Mouse (Mus musculus) midbrain, embryonic 10.5 days (tissue): ENCODE data around the gene Lurap1l. TPM values are rescaled to one million over a fixed set of nuclear protein-coding genes. Genes with fewer than 3 reads are reported as not detected.
"Not testable (repeated sequence)": the region's sequence is repeated elsewhere in the genome, so short reads cannot be mapped to it uniquely, and the experiment has no call there.

ENCODE experiments used
- DNase-seq: peaks from one replicate; pipeline ENCODE4 v3.0.0-alpha.2; 2017; ENCODE audit warnings: low spot score
- H3K27ac ChIP-seq: fragments of 300-500 bp; sonication (generic); replicated peaks from 2 replicates; pipeline ENCODE4 v1.5.1; 2016; ENCODE audit warnings: mild to moderate bottlenecking
- H3K27me3 ChIP-seq: fragments of 300-500 bp; sonication (generic); 2 replicates; pipeline ENCODE4 v1.6.1; 2016; ENCODE audit warnings: low read depth, mild to moderate bottlenecking; ENCODE audit not compliant: poor library complexity, severe bottlenecking
- H3K36me3 ChIP-seq: fragments of 300-500 bp; sonication (generic); 2 replicates; pipeline ENCODE4 v1.6.1; 2016; ENCODE audit warnings: mild to moderate bottlenecking, moderate library complexity
- H3K4me1 ChIP-seq: fragments of 300-500 bp; sonication (generic); 2 replicates; pipeline ENCODE4 v1.6.1; 2016
- H3K4me3 ChIP-seq: fragments of 300-500 bp; sonication (generic); 2 replicates; pipeline ENCODE4 v1.5.1; 2016; ENCODE audit warnings: mild to moderate bottlenecking, moderate library complexity
- H3K9me3 ChIP-seq: fragments of 300-500 bp; sonication (generic); replicated peaks from 2 replicates; pipeline ENCODE4 v1.6.1; 2016; ENCODE audit warnings: mild to moderate bottlenecking
- WGBS: fragments of 180-500 bp; shearing (Covaris S2); methylation state at CpG from one replicate; pipeline ENCODE4 v1.1.7; 2016; 5-methylcytosine and 5-hydroxymethylcytosine counted together
- polyA plus RNA-seq: library from polyadenylated mRNA; unstranded; fragments of >200 nt; fragmentation: Nextera tagmentation; extraction: Ambion mirVana; gene quantifications from 2 replicates; pipeline ENCODE4 v1.2.1, GENCODE M21; 2016

Lurap1l gene
- polyA plus RNA-seq, 1 experiment from 2014 or later = 2.4 TPM

DNA sequence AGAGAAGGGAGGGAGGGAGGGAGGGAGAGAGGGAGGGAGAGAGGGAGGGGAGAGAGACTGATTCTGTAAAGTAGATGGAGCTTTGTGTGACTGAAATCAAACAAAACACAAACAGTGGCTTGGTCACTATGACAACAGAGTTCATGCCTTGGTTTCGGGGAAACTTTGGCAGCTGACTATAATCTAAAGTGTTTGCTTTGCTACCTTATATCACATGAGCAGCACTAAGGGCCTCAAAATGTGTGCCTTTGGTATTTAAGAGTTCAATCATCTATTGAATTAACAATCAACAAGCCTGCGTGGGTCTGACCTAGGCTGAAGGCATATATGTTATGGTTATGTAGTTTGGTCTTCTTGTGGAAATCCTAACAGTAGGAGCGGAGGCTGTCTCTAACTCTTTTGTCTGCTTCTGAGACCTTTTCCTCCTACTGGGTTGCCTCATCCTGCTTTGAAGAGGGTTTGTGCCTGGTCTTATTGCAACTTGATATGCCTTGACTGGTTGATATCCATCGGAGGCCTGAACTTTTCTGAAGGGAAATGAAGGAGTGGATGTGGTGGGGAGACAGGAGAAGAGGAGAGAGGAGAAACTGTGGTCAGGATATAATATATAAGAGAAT lies 15.1 kb upstream of the Lurap1l start:
- H3K4me3 ChIP-seq = no peak overlapping the region
- 66% methylated on average over 4 of the region's 4 CpGs for WGBS
- no peaks in the 10 kb centered on the region for H3K9me3 ChIP-seq
- no peaks in the 10 kb centered on the region for H3K36me3 ChIP-seq
- DNase-seq = no peak
- no peaks in the 10 kb centered on the region for H3K27me3 ChIP-seq
- H3K27ac ChIP-seq = no peak overlapping the region
- H3K4me1 ChIP-seq = 0 out of 2 replicates have a peak, but pooled peaks cover 11% of the 10 kb centered on the region

DNA sequence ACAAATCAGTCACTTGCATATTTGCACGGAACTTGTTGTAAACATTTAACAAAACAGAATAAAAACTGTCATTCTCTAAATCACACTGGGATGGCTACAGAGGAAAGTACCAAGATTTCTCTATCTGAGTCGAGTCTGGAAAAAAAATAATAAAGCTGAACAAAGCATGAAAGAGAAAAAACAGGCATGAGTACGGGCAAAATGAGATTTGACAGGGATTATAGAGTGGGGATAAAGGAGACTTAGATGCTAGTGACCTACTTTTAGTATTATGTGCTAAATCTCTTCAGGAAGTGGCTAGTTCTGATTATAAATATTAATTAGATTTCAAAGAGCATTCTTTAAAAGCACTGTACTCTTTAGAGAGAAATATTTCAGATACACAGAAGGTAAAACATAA lies 3.7 kb upstream of the Lurap1l start:
- Histone ChIP-seq H3K4me3 (no peak overlapping the region), H3K4me1 (no peaks in the 10 kb centered on the region), H3K9me3 (peaks cover 3% of the 10 kb centered on the region; the same call in 1 of the 2 replicates), H3K27me3 (no peaks in the 10 kb centered on the region), H3K36me3 (no peaks in the 10 kb centered on the region), H3K27ac (no peak overlapping the region)
- no peak for DNase-seq
- WGBS = 71% methylated on average over 3 of the region's 3 CpGs

DNA sequence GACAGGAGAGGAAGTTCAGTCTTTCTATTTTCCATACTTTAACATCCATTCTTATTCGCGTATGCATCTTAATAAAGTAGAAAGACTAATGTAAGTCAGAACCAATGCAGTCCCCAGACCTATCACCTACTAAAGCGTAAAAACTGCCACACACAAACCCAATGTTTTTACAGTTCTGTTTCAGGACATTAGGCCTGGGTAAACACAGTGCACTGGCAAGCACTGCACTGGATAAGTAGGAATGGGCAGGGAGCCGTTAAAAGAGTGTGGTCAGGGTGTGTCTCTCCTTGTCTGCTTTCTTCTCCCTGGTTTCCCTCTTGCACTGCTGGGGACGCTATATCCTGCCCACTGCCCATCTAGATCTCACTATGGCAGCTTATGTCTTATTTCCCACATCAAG lies 2.5 kb upstream of the Lurap1l start:
- H3K4me3 ChIP-seq = no peak overlapping the region
- no peaks in the 10 kb centered on the region for H3K36me3 ChIP-seq
- no peak for DNase-seq
- WGBS = 83% methylated on average over 5 of the region's 5 CpGs
- H3K27ac ChIP-seq = no peak overlapping the region
- peaks cover 3% of the 10 kb centered on the region; the same call in 1 of the 2 replicates for H3K9me3 ChIP-seq
- H3K27me3 ChIP-seq = no peaks in the 10 kb centered on the region
- H3K4me1 ChIP-seq = peaks cover 7% of the 10 kb centered on the region; the same call in 1 of the 2 replicates

DNA sequence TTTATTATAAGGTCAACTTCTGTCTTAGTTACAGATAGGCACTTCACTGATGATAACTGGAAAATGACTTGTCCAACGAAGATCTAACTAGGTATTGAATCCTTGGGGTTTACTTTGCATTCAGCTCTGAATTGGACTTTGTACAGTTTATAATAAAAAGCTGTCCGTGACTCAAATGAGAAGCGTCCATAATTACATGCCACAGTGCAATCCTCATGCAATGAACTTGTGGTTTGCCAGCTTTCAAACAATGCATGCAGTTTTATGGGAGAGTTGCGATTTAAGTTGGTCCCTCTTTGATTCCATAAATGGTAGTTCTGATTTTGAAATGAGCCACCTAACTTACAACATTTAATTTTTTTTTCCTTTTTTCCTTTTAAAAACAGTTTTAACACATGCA lies 1.5 kb upstream of the Lurap1l start:
- Histone ChIP-seq H3K36me3 (no peaks in the 10 kb centered on the region), H3K4me3 (no peak overlapping the region), H3K27ac (no peak overlapping the region), H3K4me1 (peaks cover 7% of the 10 kb centered on the region; the same call in 1 of the 2 replicates), H3K9me3 (peaks cover 3% of the 10 kb centered on the region; the same call in 1 of the 2 replicates), H3K27me3 (no peaks in the 10 kb centered on the region)
- 90% methylated on average over 4 of the region's 4 CpGs for WGBS
- no peak for DNase-seq

DNA sequence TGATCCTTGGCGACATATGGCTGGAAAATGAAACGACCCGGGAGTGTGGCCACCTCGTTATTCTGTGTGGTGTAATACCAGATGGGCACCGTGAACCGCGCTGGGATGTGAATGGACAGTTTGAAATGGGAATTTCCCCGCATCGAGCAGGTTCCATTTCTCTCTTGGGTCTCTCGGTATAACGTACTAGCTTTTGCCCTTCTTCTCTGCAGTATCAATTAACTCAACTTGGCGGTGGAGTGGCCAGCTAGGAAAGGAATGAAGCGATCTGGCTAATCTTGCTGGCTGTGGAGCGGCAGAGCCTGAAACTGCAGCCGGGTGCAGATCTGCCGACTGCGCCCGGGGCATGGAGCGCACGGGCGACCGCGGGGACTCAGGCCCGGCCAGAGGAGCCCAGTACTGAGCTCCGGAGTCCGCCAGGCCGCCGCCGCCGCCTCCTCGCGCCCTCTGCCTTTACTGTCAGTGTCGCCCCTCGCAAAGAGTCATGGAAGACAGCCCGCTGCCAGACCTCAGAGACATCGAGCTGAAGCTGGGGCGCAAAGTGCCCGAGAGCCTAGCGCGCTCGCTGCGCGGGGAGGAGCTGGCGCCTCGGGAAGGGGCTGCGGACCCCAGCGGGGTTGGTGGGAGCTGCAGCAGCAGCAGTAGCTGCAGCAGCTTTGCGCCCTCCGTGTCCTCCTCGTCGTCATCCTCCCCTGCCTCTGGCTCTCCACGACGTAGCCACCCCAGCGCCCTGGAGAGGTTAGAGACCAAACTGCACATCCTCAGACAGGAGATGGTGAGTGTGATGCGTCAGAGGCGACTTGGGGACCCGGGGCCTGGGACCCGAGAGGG lies 640 bp downstream of the Lurap1l start:
- Histone ChIP-seq H3K9me3 (no peaks in the 10 kb centered on the region), H3K27ac (peak overlapping the region; percentile 91), H3K4me1 (peaks cover 7% of the 10 kb centered on the region; the same call in 1 of the 2 replicates), H3K27me3 (no peaks in the 10 kb centered on the region), H3K36me3 (no peaks in the 10 kb centered on the region), H3K4me3 (peak overlapping the region; percentile 77)
- DNase-seq = peak; percentile 79
- WGBS = under 1% methylated on average over 54 of the region's 58 CpGs

DNA sequence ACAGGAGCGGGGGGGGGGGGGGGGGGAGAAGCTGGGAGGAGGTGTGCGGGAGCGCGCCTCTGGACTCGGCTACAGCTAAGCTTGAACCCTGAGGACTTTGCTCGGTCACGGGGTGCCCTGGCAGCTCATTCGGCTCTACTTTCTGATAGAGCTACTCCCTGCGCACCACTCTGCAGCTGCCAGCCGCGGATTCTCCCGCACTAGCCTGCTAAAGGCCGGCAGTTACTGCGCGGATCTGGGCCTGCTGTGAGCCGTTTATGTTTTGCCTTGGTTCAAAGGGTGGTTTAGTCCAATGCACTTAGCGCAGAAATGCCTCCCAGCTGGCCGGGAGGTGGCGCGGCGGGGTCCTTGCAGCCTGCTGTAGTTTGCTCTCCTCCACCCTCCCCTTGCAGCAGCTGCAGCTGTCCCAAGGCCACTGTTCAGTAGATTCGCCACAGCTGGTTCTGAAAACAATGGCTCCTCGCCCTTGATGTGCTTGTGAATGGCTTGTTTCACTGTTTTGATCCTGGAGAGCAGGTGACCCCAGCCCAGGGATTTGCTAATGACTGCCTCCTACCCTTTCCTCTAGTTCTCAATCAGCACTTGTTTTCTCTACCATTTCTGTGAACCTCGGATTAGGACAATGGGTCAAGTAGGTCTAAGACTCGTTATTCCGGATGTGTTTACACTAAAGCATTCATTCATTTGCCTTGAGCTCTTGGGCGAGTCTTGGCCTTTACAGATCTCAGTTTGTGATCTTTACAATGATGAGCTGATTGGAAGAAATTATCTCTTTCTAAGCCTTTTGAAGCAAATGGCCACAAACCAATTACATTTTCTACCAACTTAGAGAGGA lies 1.5 kb downstream of the Lurap1l start:
- peak; percentile 89 for DNase-seq
- WGBS = under 1% methylated on average over 26 of the region's 27 CpGs

DNA sequence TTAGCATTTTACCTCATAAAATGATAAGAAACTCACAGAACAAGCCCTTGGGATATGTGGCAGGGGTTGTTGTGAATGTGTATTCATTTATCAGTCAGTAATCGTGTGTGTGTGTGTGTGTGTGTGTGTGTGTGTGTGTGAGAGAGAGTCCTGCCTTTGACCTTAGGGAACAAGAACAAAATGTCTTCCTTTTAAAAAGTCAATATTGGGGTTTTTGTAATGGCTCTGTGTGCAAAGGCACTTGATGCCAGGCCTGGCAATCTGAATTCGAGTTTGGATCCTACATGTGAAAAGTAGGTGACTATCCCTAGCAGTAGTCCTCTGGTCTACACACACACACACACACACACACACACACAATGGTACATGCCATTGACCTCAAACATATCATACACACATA lies 4.8 kb downstream of the Lurap1l start:
- Histone ChIP-seq H3K9me3 (no peaks in the 10 kb centered on the region), H3K4me3 (no peak overlapping the region), H3K27me3 (no peaks in the 10 kb centered on the region), H3K27ac (no peak overlapping the region), H3K4me1 (peaks cover 10% of the 10 kb centered on the region; the same call in 1 of the 2 replicates), H3K36me3 (no peaks in the 10 kb centered on the region)
- 88% methylated on average over 2 of the region's 2 CpGs for WGBS
- no peak for DNase-seq

More for the DNA sequence above, 1.5 kb downstream of the Lurap1l start:
- Histone ChIP-seq H3K27ac (peak overlapping the region; percentile 91), H3K4me1 (peaks cover 10% of the 10 kb centered on the region; the same call in 1 of the 2 replicates), H3K4me3 (peak overlapping the region; percentile 77), H3K36me3 (no peaks in the 10 kb centered on the region), H3K27me3 (no peaks in the 10 kb centered on the region), H3K9me3 (no peaks in the 10 kb centered on the region)

DNA sequence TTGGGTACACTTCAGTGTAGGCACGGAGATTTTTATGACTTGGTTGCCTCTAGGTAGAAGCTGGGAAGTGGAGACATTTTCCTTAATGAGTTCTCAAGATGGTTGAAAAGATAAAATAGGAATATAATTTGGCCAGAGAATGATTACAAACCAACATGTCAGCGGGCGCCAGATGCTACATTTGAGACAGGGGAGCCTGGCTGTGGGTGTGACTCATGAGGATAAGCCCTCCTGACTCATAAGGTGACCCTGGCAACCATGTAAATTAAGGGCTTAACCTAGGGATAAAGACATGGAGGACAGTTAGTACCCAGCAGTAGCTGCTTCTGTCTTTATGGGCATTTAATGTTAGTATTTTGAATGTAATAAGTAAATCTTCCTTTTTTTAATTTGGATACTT lies 6.2 kb downstream of the Lurap1l start:
- WGBS = 76% methylated on average over 3 of the region's 3 CpGs
- H3K9me3 ChIP-seq = no peaks in the 10 kb centered on the region
- H3K27ac ChIP-seq = no peak overlapping the region
- H3K4me1 ChIP-seq = peaks cover 10% of the 10 kb centered on the region; the same call in 1 of the 2 replicates
- no peaks in the 10 kb centered on the region for H3K36me3 ChIP-seq
- no peaks in the 10 kb centered on the region for H3K27me3 ChIP-seq
- H3K4me3 ChIP-seq = no peak overlapping the region
- DNase-seq = no peak

DNA sequence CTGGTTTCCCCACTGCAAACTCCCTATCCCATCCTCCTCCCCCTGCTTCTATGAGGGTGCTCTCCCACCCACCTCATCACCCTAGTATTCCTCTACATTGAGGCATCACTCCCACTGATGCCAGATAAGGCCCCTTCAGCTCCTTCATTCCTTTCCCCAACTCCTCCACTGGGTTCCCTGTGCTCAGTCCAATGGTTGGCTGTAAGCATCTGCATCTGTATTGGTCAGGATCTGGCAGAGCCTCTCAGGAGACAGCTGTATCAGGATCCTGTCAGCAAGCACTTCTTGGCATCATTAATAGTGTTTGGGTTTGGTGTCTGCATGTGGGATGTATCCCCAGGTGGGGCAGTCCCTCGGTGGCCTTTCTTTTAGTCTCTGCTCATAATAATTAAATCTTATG lies 6.7 kb downstream of the Lurap1l start:
- not testable (repeated sequence) for H3K4me1 ChIP-seq, H3K27me3 ChIP-seq, H3K9me3 ChIP-seq, H3K27ac ChIP-seq, H3K36me3 ChIP-seq, DNase-seq, H3K4me3 ChIP-seq
- WGBS = 67% methylated on average over 1 of the region's 1 CpGs

DNA sequence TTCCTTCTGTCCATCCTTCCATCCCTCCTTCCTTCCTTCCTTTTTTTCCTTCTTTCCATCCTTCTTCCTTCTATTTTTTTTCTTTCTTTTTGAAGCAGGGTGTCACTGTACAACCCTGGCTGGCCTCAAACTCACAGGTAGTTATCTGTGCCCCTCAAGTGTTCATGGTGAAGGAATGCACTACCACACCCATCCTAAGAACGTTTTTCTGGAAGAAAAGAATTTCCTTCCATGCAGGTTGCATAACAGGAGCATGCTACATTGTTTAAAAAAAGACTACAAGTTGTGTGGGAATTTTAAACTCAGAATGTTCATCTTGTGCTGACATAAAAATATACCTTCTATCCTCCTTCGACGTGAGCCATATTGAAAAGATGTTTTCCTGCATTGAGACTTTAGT lies 7.4 kb downstream of the Lurap1l start:
- H3K4me1 ChIP-seq = 0 out of 2 replicates have a peak, but pooled peaks cover 2% of the 10 kb centered on the region
- H3K27me3 ChIP-seq = no peaks in the 10 kb centered on the region
- no peak overlapping the region for H3K4me3 ChIP-seq
- H3K36me3 ChIP-seq = no peaks in the 10 kb centered on the region
- no peak overlapping the region for H3K27ac ChIP-seq
- WGBS = 87% methylated on average over 3 of the region's 3 CpGs
- H3K9me3 ChIP-seq = no peaks in the 10 kb centered on the region
- DNase-seq = no peak

DNA sequence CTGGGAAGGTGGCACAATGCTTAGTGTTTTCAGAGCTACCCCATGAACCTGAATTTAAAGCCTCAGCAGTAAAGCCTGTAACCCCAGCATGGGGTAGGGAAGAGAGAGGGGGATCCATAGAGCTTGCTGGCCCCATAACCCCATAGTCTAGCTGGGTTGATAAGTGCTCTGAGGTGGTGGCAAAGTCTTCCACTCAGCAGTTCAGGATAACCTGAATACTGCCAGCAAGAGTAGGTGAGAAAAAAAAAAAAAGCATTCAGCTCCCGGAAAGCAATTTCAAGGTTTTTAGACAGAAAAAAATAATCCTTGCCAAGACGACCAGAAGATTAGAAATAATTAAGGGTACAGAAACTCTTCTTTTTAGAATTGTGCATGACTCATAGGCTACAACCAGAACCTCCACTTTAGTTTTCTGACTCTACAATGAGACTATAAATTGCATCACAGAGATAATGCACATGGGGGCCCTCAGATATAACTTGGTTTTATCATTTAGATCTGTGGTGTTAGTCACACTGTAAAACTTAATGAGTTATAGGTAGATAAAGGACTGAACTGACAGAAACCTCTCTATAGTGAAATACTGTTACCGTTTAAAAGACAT lies 8.2 kb downstream of the Lurap1l start:
- 0 out of 2 replicates have a peak, but pooled peaks cover 2% of the 10 kb centered on the region for H3K4me1 ChIP-seq
- no peak for DNase-seq
- H3K9me3 ChIP-seq = no peaks in the 10 kb centered on the region
- no peaks in the 10 kb centered on the region for H3K36me3 ChIP-seq
- 81% methylated on average over 3 of the region's 3 CpGs for WGBS
- H3K27ac ChIP-seq = no peak overlapping the region
- no peak overlapping the region for H3K4me3 ChIP-seq
- H3K27me3 ChIP-seq = no peaks in the 10 kb centered on the region

DNA sequence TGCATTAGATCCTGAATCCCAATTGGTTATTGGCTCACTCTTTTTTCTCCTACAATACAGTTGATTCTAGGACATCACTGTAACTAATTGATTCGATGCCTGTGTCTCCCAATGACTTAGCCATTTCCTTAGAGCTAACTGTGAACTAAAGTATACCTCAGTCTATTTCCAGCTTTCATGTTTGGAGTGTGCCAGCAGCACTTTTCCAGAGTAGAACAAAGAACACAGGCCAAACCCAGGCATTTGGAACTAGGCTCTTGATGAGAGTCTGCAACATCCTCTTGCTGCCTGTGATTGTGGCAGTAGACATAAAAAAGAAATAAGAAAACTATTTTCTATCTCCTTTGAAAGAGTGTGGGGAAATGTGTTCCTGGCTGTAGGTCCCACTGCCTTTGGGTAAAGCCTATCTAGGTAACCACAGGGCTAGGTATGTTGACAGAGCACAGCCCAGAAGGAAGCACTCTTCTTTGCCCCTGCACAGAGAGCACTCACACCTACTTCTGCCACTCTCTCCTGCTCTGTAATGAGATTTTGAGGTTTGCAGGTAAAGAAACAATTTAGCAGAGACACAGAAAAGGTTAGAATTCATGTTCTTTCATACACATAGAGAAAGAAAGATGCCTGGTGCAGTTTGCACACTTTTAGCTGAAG lies 8.9 kb downstream of the Lurap1l start:
- WGBS = 85% methylated on average over 1 of the region's 1 CpGs
- no peak overlapping the region for H3K4me3 ChIP-seq

More for the DNA sequence above, 8.9 kb downstream of the Lurap1l start:
- no peaks in the 10 kb centered on the region for H3K9me3 ChIP-seq
- no peak overlapping the region for H3K27ac ChIP-seq
- no peaks in the 10 kb centered on the region for H3K27me3 ChIP-seq
- no peaks in the 10 kb centered on the region for H3K36me3 ChIP-seq
- H3K4me1 ChIP-seq = 0 out of 2 replicates have a peak, but pooled peaks cover 2% of the 10 kb centered on the region
- no peak for DNase-seq
